Mouse (Mus musculus): ENCODE measurements at regions not wholly inside any gene's neighbourhood (a gene's known extent, or its start where the extent isn't known, plus 50 kb on each side); places are given as distances from the start of the nearest gene placed in this dataset.

- no peak for TF ChIP-seq POLR2A (IDR thresholded peaks at IDR 0.05; ENCODE audit: low read depth, low read length)
- TF ChIP-seq CTCF (conservative IDR thresholded peaks at IDR 0.05; ENCODE audit: insufficient read depth, insufficient read length, low read depth, low read length): no peak
Observed at GRCm38 (mm10) chr10:44904520-44904919, 162.5 kb upstream of the Prep start.

Data from kidney, adult 2 months (tissue).